Mouse (Mus musculus) cerebellum, adult 9-10 months (tissue): ENCODE results near the gene Sfi1.
A peak's percentile ranks its signal among the peaks of the same experiment; 100 is the strongest.
"Not testable (repeated sequence)": the region's sequence is repeated elsewhere in the genome, so short reads cannot be mapped to it uniquely, and the experiment has no call there.

Experiments
- DNase-seq: peaks from one replicate; pipeline ENCODE4 v3.0.0; 2022

Sfi1 gene

DNA sequence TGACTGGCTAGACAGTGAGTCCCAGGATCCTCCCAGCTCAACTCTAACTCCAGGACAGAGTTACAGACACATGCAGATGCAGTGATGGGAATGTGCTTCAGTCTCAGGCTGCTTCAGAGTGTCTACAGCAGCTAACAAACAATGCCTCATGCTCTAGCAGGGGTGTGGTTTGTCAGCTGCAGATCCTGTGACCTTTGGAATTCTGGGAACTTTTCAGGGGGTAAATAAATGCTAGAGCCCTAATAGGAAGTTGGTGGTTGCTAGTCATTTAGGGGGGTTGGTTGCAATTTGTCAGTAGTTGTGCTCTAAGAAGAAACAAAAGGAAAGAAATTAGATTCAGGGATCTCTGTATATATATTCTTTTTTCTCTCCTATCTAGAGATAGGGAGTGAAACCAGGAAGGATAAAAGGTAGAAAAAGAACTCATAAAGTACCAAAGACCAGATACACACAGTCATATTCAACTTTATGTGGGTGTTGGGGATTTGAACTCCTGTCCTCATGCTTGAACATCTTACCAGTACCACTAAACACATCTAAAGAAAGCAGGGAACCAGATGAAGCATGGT is 52.2 kb downstream of the Sfi1 start:
- DNase-seq: not testable (repeated sequence)

- DNase-seq: not testable (repeated sequence)
Measured at GRCm38 (mm10) chr11:3138323-3138722, 54.9 kb downstream of the Sfi1 start.

DNA sequence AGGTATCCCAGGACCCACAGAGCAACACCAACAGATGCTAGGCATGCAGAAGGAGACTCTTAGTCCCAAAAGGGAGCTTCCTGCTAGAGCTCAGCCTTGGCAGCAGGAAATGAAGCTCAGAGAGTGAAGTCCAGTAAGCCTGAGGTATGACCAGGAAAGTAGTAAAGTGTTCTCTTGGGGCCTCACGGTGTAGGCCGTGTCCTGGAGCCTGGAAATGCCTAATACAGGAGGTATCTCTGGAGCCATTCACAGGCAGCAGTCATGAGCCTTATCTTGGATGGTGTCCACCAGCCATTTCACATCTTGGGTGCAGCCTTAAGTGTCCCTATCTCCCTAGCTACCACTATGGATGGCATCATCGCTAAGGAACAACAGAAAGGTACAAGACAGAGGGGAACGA is 56.0 kb downstream of the Sfi1 start:
- DNase-seq: not testable (repeated sequence)

- not testable (repeated sequence) for DNase-seq
Measured at GRCm38 (mm10) chr11:3135956-3136355, 57.3 kb downstream of the Sfi1 start.

GRCm38 (mm10) chr11:3135391-3135790 is 57.9 kb downstream of the Sfi1 start:
- DNase-seq: not testable (repeated sequence)

DNA sequence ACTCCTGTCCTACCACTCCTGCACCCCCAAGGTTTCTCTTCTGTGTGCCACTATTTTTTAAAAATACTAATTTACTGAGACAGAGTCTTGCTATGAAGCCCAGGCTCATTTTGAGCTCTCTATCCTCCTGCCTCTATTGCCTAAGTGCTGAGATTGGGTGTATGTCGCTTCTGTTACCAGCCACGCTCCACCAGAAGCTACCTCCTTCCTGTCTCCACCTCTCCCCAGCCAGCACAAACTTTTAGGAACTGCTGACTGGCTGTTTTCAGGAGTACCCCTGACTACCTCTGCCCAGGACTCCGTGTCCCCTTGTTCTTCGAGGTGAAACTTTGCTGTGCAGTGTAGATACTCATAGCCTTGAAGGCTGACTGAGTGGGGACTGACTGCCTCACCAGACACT is 59.9 kb downstream of the Sfi1 start:
- DNase-seq: not testable (repeated sequence)

DNA sequence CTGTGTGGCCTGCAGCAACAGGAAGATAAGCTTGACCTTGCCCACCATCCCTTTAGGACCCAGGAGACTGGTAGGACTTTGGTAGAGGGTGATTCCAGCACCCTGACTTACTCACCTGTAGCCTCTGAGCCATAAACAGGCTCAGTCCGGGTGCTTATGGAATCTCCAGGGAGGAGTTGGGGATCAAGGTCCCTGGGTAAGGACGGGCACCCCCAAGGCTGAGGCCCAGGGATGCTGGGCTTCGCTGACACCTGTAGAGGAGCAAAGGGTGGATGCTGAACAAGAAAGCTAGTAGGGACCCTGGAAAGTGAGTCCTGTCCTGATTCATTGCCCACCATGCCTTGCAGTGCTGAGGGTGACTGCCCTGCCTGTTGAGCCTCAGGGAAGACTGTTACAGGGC is 60.3 kb downstream of the Sfi1 start:
- not testable (repeated sequence) for DNase-seq

- peak; percentile 80 for DNase-seq
Measured at GRCm38 (mm10) chr11:3132001-3132400, 61.3 kb downstream of the Sfi1 start.

- DNase-seq: peak; percentile 88
Measured at GRCm38 (mm10) chr11:3129852-3130251, 63.4 kb downstream of the Sfi1 start.

DNA sequence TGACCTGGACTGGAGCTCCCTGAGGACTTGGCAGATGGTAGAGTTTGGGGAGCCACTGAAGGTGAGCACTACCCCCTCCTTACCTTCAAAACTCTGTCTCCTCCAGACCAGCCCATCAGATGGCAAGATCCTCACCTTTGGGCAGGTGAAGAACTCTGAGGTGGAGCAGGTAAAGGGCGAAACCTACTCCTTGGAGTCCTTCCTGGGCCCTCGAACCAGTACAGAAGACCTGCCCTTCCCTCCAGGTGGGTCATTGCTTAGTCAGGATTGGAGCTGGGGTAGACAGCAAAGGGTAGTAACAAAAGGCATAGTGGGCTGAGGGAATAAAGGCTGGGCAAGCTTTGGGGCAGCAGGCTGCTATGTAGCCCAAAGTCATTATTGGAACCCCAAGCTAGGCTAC is 64.0 kb downstream of the Sfi1 start:
- peak; percentile 51 for DNase-seq

GRCm38 (mm10) chr11:3127303-3127795 is 65.9 kb downstream of the Sfi1 start:
- peak; percentile 62 for DNase-seq

GRCm38 (mm10) chr11:3126478-3127302 is 66.6 kb downstream of the Sfi1 start:
- peak; percentile 100 for DNase-seq

DNA sequence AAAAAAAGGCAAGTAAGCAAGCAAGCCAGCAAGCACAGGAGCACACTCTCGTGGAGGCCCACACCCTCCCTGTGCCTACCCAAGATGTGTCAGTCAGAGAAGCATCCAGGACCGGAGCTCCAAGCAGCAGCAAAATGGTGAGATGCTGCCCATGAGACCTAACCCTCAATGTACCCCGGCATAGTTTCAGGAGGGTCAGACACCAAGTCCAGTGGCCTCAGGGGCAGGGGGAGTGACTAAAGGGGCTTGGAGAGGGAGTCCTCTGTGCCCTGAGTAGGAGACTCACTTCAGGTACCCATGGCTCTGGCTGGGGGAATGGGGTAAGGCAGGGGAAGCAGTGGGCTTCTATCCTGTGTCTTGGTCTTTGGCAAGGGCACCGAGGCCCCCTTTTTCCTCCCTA is 67.3 kb downstream of the Sfi1 start:
- DNase-seq: peak; percentile 69

- DNase-seq: peak; percentile 75
Measured at GRCm38 (mm10) chr11:3124932-3125810, 68.1 kb downstream of the Sfi1 start.

- no peak for DNase-seq
Measured at GRCm38 (mm10) chr11:3114403-3114802, 78.9 kb downstream of the Sfi1 start.

- no peak for DNase-seq
Measured at GRCm38 (mm10) chr11:3106154-3106553, 87.1 kb downstream of the Sfi1 start.

- DNase-seq: no peak
Measured at GRCm38 (mm10) chr11:3105261-3105731, 88.0 kb downstream of the Sfi1 start.

DNA sequence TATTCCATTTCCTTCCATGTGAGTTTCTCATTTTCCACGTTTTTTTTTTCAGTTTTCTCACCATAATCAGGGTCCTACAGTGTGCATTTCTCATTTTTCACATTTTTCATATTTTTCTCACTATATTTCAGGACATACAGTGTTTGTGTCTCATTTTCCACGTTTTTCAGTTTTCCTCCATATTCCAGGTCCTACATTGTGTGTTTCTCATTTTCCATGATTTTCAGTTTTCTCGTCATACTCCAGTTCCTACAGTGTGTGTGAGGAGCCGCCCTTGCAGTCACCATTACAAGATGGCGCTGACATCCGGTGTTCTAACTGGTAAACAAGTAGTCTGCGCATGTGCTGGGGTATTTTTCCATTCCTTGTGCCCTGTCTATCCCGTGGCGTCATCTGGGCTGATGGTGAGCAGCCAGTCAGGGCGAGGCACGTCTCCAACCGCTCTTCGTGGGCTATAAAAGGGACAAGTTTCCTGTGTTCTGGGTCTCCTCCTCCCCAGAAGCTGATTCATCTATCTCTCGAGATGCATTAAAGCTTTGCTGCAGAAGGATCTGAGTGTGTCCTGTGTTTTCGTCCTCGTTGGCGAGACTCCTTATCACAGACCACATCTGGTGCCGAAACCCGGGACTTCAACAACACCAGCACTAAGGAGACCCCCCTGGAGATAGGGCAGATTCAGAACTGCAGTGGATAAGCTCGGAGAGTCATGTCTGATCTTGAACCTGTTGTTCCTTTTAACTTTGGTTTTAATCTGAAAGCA is 88.6 kb downstream of the Sfi1 start:
- DNase-seq: not testable (repeated sequence)

- no peak for DNase-seq
Measured at GRCm38 (mm10) chr11:3103619-3104164, 89.6 kb downstream of the Sfi1 start.

GRCm38 (mm10) chr11:3102626-3103025 is 90.6 kb downstream of the Sfi1 start:
- not testable (repeated sequence) for DNase-seq

GRCm38 (mm10) chr11:3101875-3102494 is 91.3 kb downstream of the Sfi1 start:
- DNase-seq: no peak
